Mouse (Mus musculus): ENCODE data around the gene Gpr146.

DNA sequence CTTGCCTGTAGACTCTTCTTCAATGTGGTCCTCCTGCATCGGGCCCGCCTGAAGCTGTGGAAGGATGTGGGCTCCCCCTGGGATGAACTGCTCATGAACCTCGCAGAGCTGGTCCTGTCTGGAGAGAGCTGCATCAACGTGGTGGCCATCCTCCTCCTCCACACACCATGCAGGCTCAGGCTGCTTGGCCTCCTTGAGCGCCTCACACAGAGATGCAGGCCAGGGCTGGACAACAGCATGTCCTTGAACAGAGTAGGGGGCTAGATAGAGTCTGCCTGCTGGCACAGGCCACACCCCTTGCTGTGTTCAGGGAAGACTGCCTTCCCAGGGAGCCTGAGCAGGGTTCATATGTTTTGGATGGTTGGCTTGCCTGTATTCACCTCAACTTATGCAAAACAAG is 37.5 kb downstream of the Gpr146 start:
- TF ChIP-seq CTCF (IDR thresholded peaks at IDR 0.05; ENCODE audit: low read depth, low read length) (no peak), POLR2A (IDR thresholded peaks at IDR 0.05; ENCODE audit: extremely low read depth, insufficient read depth, low read length) (no peak)
